Mouse (Mus musculus) CH12.LX (cell line): ENCODE data around the gene Iqca. TPM values are rescaled to one million over a fixed set of nuclear protein-coding genes. Genes with fewer than 3 reads are reported as not detected.

Experiments
- DNase-seq: peaks from one replicate; pipeline ENCODE4 v3.0.0-alpha.2; 2013; ENCODE audit errors: extremely low read depth
- H3K27ac ChIP-seq: 2 replicates; pipeline ENCODE4 v1.5.1; 2012; ENCODE audit warnings: low read depth, mild to moderate bottlenecking, control low read depth, moderate library complexity; ENCODE audit not compliant: insufficient read depth
- H3K27me3 ChIP-seq: replicated peaks from 2 replicates; pipeline ENCODE3; 2012; ENCODE audit warnings: inconsistent platforms
- H3K36me3 ChIP-seq, 2 experiments: replicated peaks in 1 of 2; 2 replicates each; pipeline versions ENCODE3 to v1.6.1; 2012; ENCODE audit warnings: inconsistent platforms in 1 of 2, low read length in 1 of 2, mild to moderate bottlenecking in 1 of 2, mixed read lengths in 1 of 2, moderate library complexity in 1 of 2; ENCODE audit not compliant: control insufficient read depth in 1 of 2, insufficient read depth in 1 of 2
- H3K4me1 ChIP-seq, 2 experiments: 2 replicates each; pipeline ENCODE4 v1.6.1; 2012; ENCODE audit warnings: inconsistent platforms in 1 of 2, moderate library complexity in 1 of 2; ENCODE audit not compliant: insufficient read depth in 2 of 2, control insufficient read depth in 1 of 2
- H3K4me2 ChIP-seq: 2 replicates; pipeline ENCODE4 v1.6.1; 2012; ENCODE audit warnings: low read depth, mild to moderate bottlenecking, control low read depth; ENCODE audit not compliant: poor library complexity, insufficient read depth, severe bottlenecking
- H3K4me3 ChIP-seq, 3 experiments: fragments of 150-350 bp in 1 of 3; sonication (generic) in 1 of 3; replicated peaks in 1 of 3; 2 replicates each; pipeline versions ENCODE3 to v1.5.1; 2011 to 2012; ENCODE audit warnings: low read depth in 2 of 3, low read length in 2 of 3, mild to moderate bottlenecking in 2 of 3, moderate library complexity in 2 of 3, control low read depth in 1 of 3, improper control_type of control experiment in 1 of 3, inconsistent platforms in 1 of 3, mixed read lengths in 1 of 3; ENCODE audit not compliant: poor library complexity in 1 of 3
- H3K79me2 ChIP-seq: replicated peaks from 2 replicates; pipeline ENCODE4 v1.6.1; 2012; ENCODE audit warnings: mild to moderate bottlenecking, moderate library complexity; ENCODE audit not compliant: control insufficient read depth, poor library complexity, insufficient read depth, severe bottlenecking; ENCODE audit errors: extremely low read depth
- H3K9ac ChIP-seq: 2 replicates; pipeline ENCODE4 v1.6.1; 2012; ENCODE audit warnings: low read depth, mild to moderate bottlenecking, control low read depth, moderate library complexity; ENCODE audit not compliant: insufficient read depth
- H3K9me3 ChIP-seq: replicated peaks from 2 replicates; pipeline ENCODE3; 2012; ENCODE audit warnings: low read length, inconsistent platforms, mixed read lengths
- CHD1 ChIP-seq: IDR thresholded peaks from 2 replicates; pipeline ENCODE4 v1.6.1; 2012; ENCODE audit warnings: low read depth, low read length, improper control_type of control experiment, inconsistent platforms
- ELF1 ChIP-seq: IDR thresholded peaks from 2 replicates; pipeline ENCODE4 v1.6.1; 2014; ENCODE audit warnings: low read depth, mild to moderate bottlenecking, inconsistent platforms, low read length, improper control_type of control experiment
- JUN ChIP-seq: IDR thresholded peaks from 2 replicates; pipeline ENCODE4 v1.6.1; 2011; ENCODE audit warnings: low read depth, mild to moderate bottlenecking, low read length, improper control_type of control experiment, moderate library complexity; ENCODE audit not compliant: insufficient read depth
- KAT2A ChIP-seq: IDR thresholded peaks from 2 replicates; pipeline ENCODE4 v1.6.1; 2012; ENCODE audit warnings: low read length, improper control_type of control experiment, inconsistent platforms; ENCODE audit not compliant: insufficient replicate concordance
- MAX ChIP-seq: IDR thresholded peaks from 2 replicates; pipeline ENCODE4 v1.6.1; 2011; ENCODE audit warnings: low read length, improper control_type of control experiment
- MXI1 ChIP-seq: IDR thresholded peaks from 2 replicates; pipeline ENCODE4 v1.6.1; 2011; ENCODE audit warnings: mild to moderate bottlenecking, low read depth, low read length, improper control_type of control experiment
- MYC ChIP-seq: IDR thresholded peaks from 2 replicates; pipeline ENCODE4 v1.6.1; 2011; ENCODE audit warnings: low read depth, mild to moderate bottlenecking, improper control_type of control experiment, low read length
- NRF1 ChIP-seq: IDR thresholded peaks from 2 replicates; pipeline ENCODE4 v1.6.1; 2014; ENCODE audit warnings: low read depth, mild to moderate bottlenecking, inconsistent platforms, low read length, improper control_type of control experiment, moderate library complexity
- POLR2AphosphoS2 ChIP-seq: IDR thresholded peaks from 2 replicates; pipeline ENCODE4 v1.6.1; 2011; ENCODE audit warnings: low read depth, low read length, improper control_type of control experiment
- RCOR1 ChIP-seq: conservative IDR thresholded peaks from 2 replicates; pipeline ENCODE4 v1.6.1; 2012; ENCODE audit warnings: low read depth, mild to moderate bottlenecking, inconsistent platforms, low read length, improper control_type of control experiment
- TBP ChIP-seq: conservative IDR thresholded peaks from 2 replicates; pipeline ENCODE4 v1.6.1; 2011; ENCODE audit warnings: low read depth, low read length, improper control_type of control experiment
- USF2 ChIP-seq: conservative IDR thresholded peaks from 2 replicates; pipeline ENCODE4 v1.6.1; 2011; ENCODE audit warnings: low read depth, low read length, improper control_type of control experiment
- dilution Hi-C: fragments of 300-500 bp; cut with MboI; formaldehyde crosslinking; loops from 2 replicates; pipeline ENCODE4 v1.14.3; 2020; ENCODE audit warnings: low sequenced_read_pairs; ENCODE audit not compliant: extremely low pct_unique_long_range_greater_than_20kb, extremely low pct_ligation_motif_present
- in situ Hi-C: fragments of 300-500 bp; cut with MboI; formaldehyde crosslinking; loops from 3 replicates; pipeline ENCODE4 v1.14.3; 2019; ENCODE audit warnings: low sequenced_read_pairs, low pct_ligation_motif_present, low pct_unique_long_range_greater_than_20kb, mixed read lengths
- polyA plus RNA-seq: library from polyadenylated mRNA; unstranded; fragments of >175 nt; gene quantifications from 2 replicates; pipeline ENCODE4 v1.2.1, GENCODE M21; 2012; ENCODE audit warnings: low read depth; ENCODE audit not compliant: insufficient read length
- total RNA-seq, 2 experiments: library from RNA; depleted of rRNA; stranded (reverse); fragments of 300-350 nt in 1 of 2; fragments of >200 nt in 1 of 2; gene quantifications; 2 replicates each; pipeline ENCODE4 v1.2.3; 2012 to 2014

Gene Iqca
- total and polyA plus RNA-seq, 3 experiments, result 0.19 TPM; not detected in 2

GRCm38 (mm10) chr1:89998076-89998475 is 155.1 kb downstream of the Iqca start:
- Histone ChIP-seq H3K4me2 (no peak overlapping the region), H3K27me3 (peaks cover 17% of the 10 kb centered on the region), H3K9ac (no peak overlapping the region), H3K79me2 (no peaks in the 10 kb centered on the region), H3K36me3 (no peaks in the 10 kb centered on the region), H3K27ac (no peak overlapping the region), H3K9me3 (peaks cover 15% of the 10 kb centered on the region), H3K4me3 (no peak overlapping the region), H3K4me1 (no peaks in the 10 kb centered on the region)
- dilution Hi-C loops, result no loop called here
- DNase-seq, result no peak
- in situ Hi-C loops, result no loop called here
- TF ChIP-seq USF2 (no peak), ELF1 (no peak), JUN (no peak), MAX (no peak), CHD1 (no peak), RCOR1 (no peak), KAT2A (no peak), TBP (no peak), NRF1 (no peak), POLR2AphosphoS2 (no peak)

- Histone ChIP-seq H3K79me2 (no peaks in the 10 kb centered on the region), H3K36me3 (no peaks in the 10 kb centered on the region), H3K9me3 (peaks cover 26% of the 10 kb centered on the region), H3K27ac (no peak overlapping the region), H3K27me3 (peaks cover 2% of the 10 kb centered on the region), H3K4me1 (no peaks in the 10 kb centered on the region), H3K9ac (no peak overlapping the region), H3K4me3 (no peak overlapping the region), H3K4me2 (no peak overlapping the region)
- dilution Hi-C loops (no loop called here), in situ Hi-C loops (no loop called here)
- DNase-seq, result no peak
- TF ChIP-seq JUN (no peak), MXI1 (no peak), TBP (no peak), MYC (no peak), POLR2AphosphoS2 (no peak)
Measured at GRCm38 (mm10) chr1:89992256-89992655, 160.9 kb downstream of the Iqca start.

Other genes with a start within 250 kb of the Iqca start
- gene Gbx2, start 222.2 kb downstream of the Iqca start, total RNA-seq (2012; rRNA removed), result not detected in 2 replicates
- gene Gbx2, start 222.2 kb downstream of the Iqca start, total RNA-seq (2014; rRNA removed), result not detected in 2 replicates
- not detected in 2 replicates for gene Gbx2, start 222.2 kb downstream of the Iqca start, polyA plus RNA-seq
- not detected in 2 replicates for gene Asb18, start 138.7 kb downstream of the Iqca start, total RNA-seq (2012; rRNA removed)
- not detected in 2 replicates for gene Asb18, start 138.7 kb downstream of the Iqca start, total RNA-seq (2014; rRNA removed)
- not detected in 2 replicates for gene Asb18, start 138.7 kb downstream of the Iqca start, polyA plus RNA-seq
- 10.1 and 13.1 TPM in 2 replicates for gene Ackr3, start 50.6 kb upstream of the Iqca start, total RNA-seq (2012; rRNA removed)
- 18.0 and 23.1 TPM in 2 replicates for gene Ackr3, start 50.6 kb upstream of the Iqca start, total RNA-seq (2014; rRNA removed)
- gene Ackr3, start 50.6 kb upstream of the Iqca start, polyA plus RNA-seq, result 25.6 and 34.4 TPM in 2 replicates